Mouse (Mus musculus) embryonic facial prominence, embryonic 12.5 days (tissue): ENCODE results near the gene Syt13. TPM values are rescaled to one million over a fixed set of nuclear protein-coding genes. Genes with fewer than 3 reads are reported as not detected.

ENCODE experiments used
- ATAC-seq: fragments of 200-750 bp; cut with Nextera tagmentation; 2 replicates; pipeline ENCODE4 v1.8.0; 2017; ENCODE audit not compliant: insufficient number of reproducible peaks, insufficient read depth, low FRiP score, low TSS enrichment
- H3K27ac ChIP-seq: fragments of 300-500 bp; sonication (generic); 2 replicates; pipeline ENCODE4 v1.5.1; 2016; ENCODE audit warnings: mild to moderate bottlenecking
- H3K27me3 ChIP-seq: fragments of 300-500 bp; sonication (generic); 2 replicates; pipeline ENCODE4 v1.6.1; 2016; ENCODE audit warnings: mild to moderate bottlenecking, moderate library complexity
- H3K36me3 ChIP-seq: fragments of 300-500 bp; sonication (generic); 2 replicates; pipeline ENCODE4 v1.6.1; 2016; ENCODE audit warnings: mild to moderate bottlenecking
- H3K4me1 ChIP-seq: fragments of 300-500 bp; sonication (generic); 2 replicates; pipeline ENCODE4 v1.6.1; 2016
- H3K4me2 ChIP-seq: fragments of 300-500 bp; sonication (generic); replicated peaks from 2 replicates; pipeline ENCODE4 v1.6.1; 2016; ENCODE audit warnings: mild to moderate bottlenecking, moderate library complexity
- H3K4me3 ChIP-seq: fragments of 300-500 bp; sonication (generic); 2 replicates; pipeline ENCODE4 v1.5.1; 2016; ENCODE audit warnings: mild to moderate bottlenecking
- H3K9ac ChIP-seq: fragments of 300-500 bp; sonication (generic); 2 replicates; pipeline ENCODE4 v1.6.1; 2016; ENCODE audit warnings: mild to moderate bottlenecking, moderate library complexity
- H3K9me3 ChIP-seq: fragments of 300-500 bp; sonication (generic); 2 replicates; pipeline ENCODE4 v1.6.1; 2016; ENCODE audit warnings: mild to moderate bottlenecking, moderate library complexity
- WGBS: fragments of 180-500 bp; shearing (Covaris S2); methylation state at CpG from one replicate; pipeline ENCODE4 v1.1.7; 2016; 5-methylcytosine and 5-hydroxymethylcytosine counted together
- polyA plus RNA-seq: library from polyadenylated mRNA; unstranded; fragments of >200 nt; fragmentation: Nextera tagmentation; extraction: Ambion mirVana; gene quantifications from 2 replicates; pipeline ENCODE4 v1.2.1, GENCODE M21; 2016

Syt13 gene
- polyA plus RNA-seq, 1 experiment from 2014 or later, result 12.0 TPM

- Histone ChIP-seq H3K27ac (no peak overlapping the region), H3K4me2 (no peak overlapping the region), H3K27me3 (no peaks in the 10 kb centered on the region), H3K4me1 (peaks cover 17% of the 10 kb centered on the region), H3K36me3 (peaks cover 55% of the 10 kb centered on the region), H3K9ac (no peak overlapping the region), H3K9me3 (no peaks in the 10 kb centered on the region), H3K4me3 (no peak overlapping the region)
- no peak for ATAC-seq
- WGBS, result 84% methylated on average over 9 of the region's 9 CpGs
Observed at GRCm38 (mm10) chr2:92971069-92971468, 56.2 kb downstream of the Syt13 start.

GRCm38 (mm10) chr2:92971536-92971935 is 56.6 kb downstream of the Syt13 start:
- H3K4me2 ChIP-seq, result no peak overlapping the region
- no peak for ATAC-seq
- no peak overlapping the region for H3K27ac ChIP-seq
- 92% methylated on average over 8 of the region's 8 CpGs for WGBS
- H3K9me3 ChIP-seq, result no peaks in the 10 kb centered on the region
- H3K4me3 ChIP-seq, result no peak overlapping the region
- H3K9ac ChIP-seq, result no peak overlapping the region
- H3K36me3 ChIP-seq, result peaks cover 58% of the 10 kb centered on the region
- H3K27me3 ChIP-seq, result no peaks in the 10 kb centered on the region
- peaks cover 14% of the 10 kb centered on the region for H3K4me1 ChIP-seq

GRCm38 (mm10) chr2:92972071-92972470 is 57.2 kb downstream of the Syt13 start:
- peaks cover 63% of the 10 kb centered on the region for H3K36me3 ChIP-seq
- H3K27ac ChIP-seq, result no peak overlapping the region
- no peak overlapping the region for H3K4me3 ChIP-seq
- H3K27me3 ChIP-seq, result no peaks in the 10 kb centered on the region
- no peak overlapping the region for H3K4me2 ChIP-seq
- 94% methylated on average over 17 of the region's 17 CpGs for WGBS
- ATAC-seq, result no peak
- H3K9ac ChIP-seq, result no peak overlapping the region
- peaks cover 9% of the 10 kb centered on the region for H3K4me1 ChIP-seq
- no peaks in the 10 kb centered on the region for H3K9me3 ChIP-seq

- ATAC-seq, result no peak
- Histone ChIP-seq H3K9me3 (no peaks in the 10 kb centered on the region), H3K4me3 (no peak overlapping the region), H3K4me2 (no peak overlapping the region), H3K36me3 (peaks cover 75% of the 10 kb centered on the region), H3K27ac (no peak overlapping the region), H3K4me1 (no peaks in the 10 kb centered on the region), H3K27me3 (no peaks in the 10 kb centered on the region), H3K9ac (no peak overlapping the region)
- WGBS, result 96% methylated on average over 20 of the region's 20 CpGs
Observed at GRCm38 (mm10) chr2:92973646-92974045, 58.7 kb downstream of the Syt13 start.

GRCm38 (mm10) chr2:92975031-92975790 is 60.3 kb downstream of the Syt13 start:
- Histone ChIP-seq H3K4me1 (no peaks in the 10 kb centered on the region), H3K9me3 (no peaks in the 10 kb centered on the region), H3K27ac (no peak overlapping the region), H3K9ac (no peak overlapping the region), H3K4me2 (no peak overlapping the region), H3K36me3 (peaks cover 83% of the 10 kb centered on the region), H3K4me3 (no peak overlapping the region), H3K27me3 (no peaks in the 10 kb centered on the region)
- WGBS, result 75% methylated on average over 14 of the region's 14 CpGs
- no peak for ATAC-seq

- Histone ChIP-seq H3K27ac (no peak overlapping the region), H3K4me2 (no peak overlapping the region), H3K9ac (no peak overlapping the region), H3K36me3 (peaks cover 54% of the 10 kb centered on the region), H3K4me3 (no peak overlapping the region), H3K4me1 (no peaks in the 10 kb centered on the region), H3K9me3 (no peaks in the 10 kb centered on the region), H3K27me3 (no peaks in the 10 kb centered on the region)
- ATAC-seq, result 0 out of 2 replicates have a peak, but pooled peaks have one; percentile 52
- WGBS, result 90% methylated on average over 10 of the region's 10 CpGs
Observed at GRCm38 (mm10) chr2:92980165-92980564, 65.3 kb downstream of the Syt13 start.

GRCm38 (mm10) chr2:92982591-92983272 is 67.8 kb downstream of the Syt13 start:
- H3K4me1 ChIP-seq, result peaks cover 4% of the 10 kb centered on the region; the same call in 1 of the 2 replicates
- no peak overlapping the region for H3K4me3 ChIP-seq
- peak overlapping the region; percentile 7 for H3K27ac ChIP-seq
- peaks cover 50% of the 10 kb centered on the region for H3K36me3 ChIP-seq
- WGBS, result 63% methylated on average over 8 of the region's 8 CpGs
- H3K9ac ChIP-seq, result no peak overlapping the region
- no peaks in the 10 kb centered on the region for H3K27me3 ChIP-seq
- no peak overlapping the region for H3K4me2 ChIP-seq
- H3K9me3 ChIP-seq, result no peaks in the 10 kb centered on the region
- no peak for ATAC-seq

- no peak overlapping the region for H3K4me3 ChIP-seq
- H3K4me2 ChIP-seq, result no peak overlapping the region
- H3K9me3 ChIP-seq, result no peaks in the 10 kb centered on the region
- ATAC-seq, result no peak
- H3K27ac ChIP-seq, result peak overlapping the region; percentile 7
- peaks cover 8% of the 10 kb centered on the region for H3K4me1 ChIP-seq
- H3K36me3 ChIP-seq, result peaks cover 47% of the 10 kb centered on the region
- no peaks in the 10 kb centered on the region for H3K27me3 ChIP-seq
- no peak overlapping the region for H3K9ac ChIP-seq
- 89% methylated on average over 4 of the region's 4 CpGs for WGBS
Observed at GRCm38 (mm10) chr2:92983273-92983620, 68.3 kb downstream of the Syt13 start.

- H3K36me3 ChIP-seq, result peaks cover 40% of the 10 kb centered on the region
Observed at GRCm38 (mm10) chr2:92984321-92985108, 69.6 kb downstream of the Syt13 start.

GRCm38 (mm10) chr2:92985171-92985570 is 70.3 kb downstream of the Syt13 start:
- WGBS, result 89% methylated on average over 2 of the region's 2 CpGs
- no peak for ATAC-seq
- Histone ChIP-seq H3K9me3 (no peaks in the 10 kb centered on the region), H3K36me3 (peaks cover 33% of the 10 kb centered on the region), H3K27ac (no peak overlapping the region), H3K4me2 (no peak overlapping the region), H3K4me3 (no peak overlapping the region), H3K4me1 (peaks cover 18% of the 10 kb centered on the region), H3K27me3 (no peaks in the 10 kb centered on the region), H3K9ac (no peak overlapping the region)

More at GRCm38 (mm10) chr2:92984321-92985108, 69.6 kb downstream of the Syt13 start:
- no peak overlapping the region for H3K4me3 ChIP-seq
- WGBS, result 88% methylated on average over 7 of the region's 7 CpGs
- peaks cover 18% of the 10 kb centered on the region for H3K4me1 ChIP-seq
- H3K27me3 ChIP-seq, result no peaks in the 10 kb centered on the region
- ATAC-seq, result no peak
- no peaks in the 10 kb centered on the region for H3K9me3 ChIP-seq
- no peak overlapping the region for H3K27ac ChIP-seq
- no peak overlapping the region for H3K4me2 ChIP-seq
- H3K9ac ChIP-seq, result no peak overlapping the region

- Histone ChIP-seq H3K36me3 (peaks cover 29% of the 10 kb centered on the region), H3K9ac (no peak overlapping the region), H3K4me2 (no peak overlapping the region), H3K27me3 (no peaks in the 10 kb centered on the region), H3K4me1 (peaks cover 18% of the 10 kb centered on the region), H3K9me3 (no peaks in the 10 kb centered on the region), H3K27ac (no peak overlapping the region), H3K4me3 (no peak overlapping the region)
- whole genome bisulfite sequencing, result 61% methylated on average over 7 of the region's 7 CpGs
- no peak for ATAC-seq
Observed at GRCm38 (mm10) chr2:92985600-92985999, 70.7 kb downstream of the Syt13 start.
